Mouse (Mus musculus) cerebellum, postnatal 25 days (tissue): ENCODE measurements around the gene Cse1l.
A peak's percentile ranks its signal among the peaks of the same experiment; 100 is the strongest.

Experiments used
- DNase-seq, 2 experiments: peaks; one replicate each; pipeline ENCODE4 v3.0.0; 2021; ENCODE audit warnings: mixed read lengths in 2 of 2

The Cse1l gene

DNA sequence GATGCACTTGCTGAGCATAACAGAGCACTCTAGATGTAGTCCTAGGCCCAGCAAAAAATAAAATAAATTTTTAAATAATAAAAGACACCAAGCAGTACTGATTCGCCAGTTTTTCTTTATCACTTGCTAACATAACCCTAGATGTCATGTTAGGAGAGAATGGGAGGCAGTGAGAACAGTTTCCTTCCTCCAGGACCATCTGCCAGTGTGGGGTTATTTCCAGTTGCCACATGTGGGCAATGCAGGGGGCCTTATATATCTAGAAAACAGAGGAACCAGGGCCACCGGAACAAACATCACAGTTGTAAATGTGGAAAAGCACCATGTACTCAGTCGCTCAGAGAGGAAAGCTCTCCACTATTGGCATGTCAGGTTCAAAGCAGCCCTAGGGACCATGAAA lies 71.7 kb downstream of the Cse1l start:
- DNase-seq = no peak

DNA sequence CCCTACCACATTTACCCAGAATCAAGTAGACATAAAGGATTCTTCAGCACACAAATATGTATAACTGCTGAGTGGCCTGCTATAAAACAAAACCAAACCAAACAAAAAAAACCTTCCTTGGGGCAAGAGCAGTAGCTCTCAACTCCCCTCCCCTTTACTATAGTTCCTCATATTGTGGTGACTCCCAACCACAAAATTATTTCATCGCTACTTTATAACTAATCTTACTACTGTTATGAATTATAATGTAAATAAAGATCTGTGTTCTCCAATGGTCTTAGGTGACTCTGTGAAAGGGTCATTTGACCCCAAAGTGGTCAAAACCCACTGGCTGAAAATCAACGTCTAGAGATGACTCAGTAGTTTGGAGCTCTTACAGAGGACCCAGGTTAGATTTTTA lies 74.3 kb downstream of the Cse1l start:
- no peak for DNase-seq

DNA sequence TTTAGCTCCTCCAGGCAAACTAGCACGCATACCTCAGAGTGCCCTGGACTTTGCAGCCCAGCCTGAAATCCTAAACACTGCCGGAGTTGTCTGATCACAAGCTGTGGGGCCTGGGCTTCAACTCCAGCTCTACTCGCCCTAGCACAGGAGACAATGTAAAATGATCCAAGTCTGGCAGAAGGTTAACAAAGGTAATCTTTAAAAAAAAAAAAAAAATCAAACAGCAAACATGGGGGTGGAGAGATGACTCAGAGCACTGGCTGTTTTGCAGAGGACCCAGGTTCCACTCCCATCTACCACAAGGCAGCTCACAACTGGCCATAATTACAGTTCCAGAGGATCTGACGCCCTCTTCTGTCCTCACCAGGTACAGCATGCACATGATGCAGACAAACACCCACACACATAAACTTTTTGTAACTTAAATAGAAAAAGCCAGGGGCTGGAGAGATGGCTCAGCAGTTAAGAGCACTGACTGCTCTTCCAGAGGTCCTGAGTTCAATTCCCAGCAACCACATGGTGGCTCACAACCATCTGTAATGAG lies 77.6 kb downstream of the Cse1l start:
- DNase-seq = no peak

DNA sequence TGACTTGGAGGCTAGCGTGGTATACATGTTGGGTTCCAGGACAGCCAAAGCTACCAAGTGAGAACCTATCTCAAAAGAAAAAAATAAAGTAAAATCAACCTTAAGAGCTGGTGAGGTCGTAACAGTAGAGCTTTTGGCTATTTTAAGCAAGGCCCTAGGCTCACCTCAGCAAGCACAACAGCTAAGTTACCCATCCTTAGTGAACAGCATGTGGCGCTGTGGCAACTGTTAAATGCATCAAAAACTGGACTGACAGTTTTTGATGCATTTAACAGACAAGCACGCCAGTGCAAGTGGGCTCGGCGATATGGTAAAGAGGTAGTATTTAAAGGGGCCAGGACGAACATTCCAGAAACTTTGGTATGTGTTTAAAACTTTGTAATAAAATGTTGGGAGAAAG lies 85.0 kb downstream of the Cse1l start:
- no peak for DNase-seq

DNA sequence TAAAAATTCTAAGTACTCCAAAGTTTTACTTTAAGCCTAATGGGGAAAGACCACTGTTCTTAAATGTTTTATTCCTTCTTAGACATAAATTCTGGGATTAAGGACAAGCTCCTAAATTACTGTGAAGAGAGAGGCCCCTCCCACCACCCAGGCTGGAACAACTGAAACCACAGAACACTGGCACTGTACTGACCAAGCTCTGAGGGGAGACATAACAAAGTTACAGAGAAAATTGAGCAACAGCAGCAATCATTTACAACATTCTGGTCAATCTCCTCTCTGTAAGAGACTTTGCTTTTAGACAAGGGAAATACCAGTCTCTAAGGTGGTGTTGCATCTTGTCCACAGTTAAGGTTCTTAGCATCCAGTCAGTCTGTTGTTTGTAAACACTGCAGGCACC lies 86.1 kb downstream of the Cse1l start:
- no peak for DNase-seq

DNA sequence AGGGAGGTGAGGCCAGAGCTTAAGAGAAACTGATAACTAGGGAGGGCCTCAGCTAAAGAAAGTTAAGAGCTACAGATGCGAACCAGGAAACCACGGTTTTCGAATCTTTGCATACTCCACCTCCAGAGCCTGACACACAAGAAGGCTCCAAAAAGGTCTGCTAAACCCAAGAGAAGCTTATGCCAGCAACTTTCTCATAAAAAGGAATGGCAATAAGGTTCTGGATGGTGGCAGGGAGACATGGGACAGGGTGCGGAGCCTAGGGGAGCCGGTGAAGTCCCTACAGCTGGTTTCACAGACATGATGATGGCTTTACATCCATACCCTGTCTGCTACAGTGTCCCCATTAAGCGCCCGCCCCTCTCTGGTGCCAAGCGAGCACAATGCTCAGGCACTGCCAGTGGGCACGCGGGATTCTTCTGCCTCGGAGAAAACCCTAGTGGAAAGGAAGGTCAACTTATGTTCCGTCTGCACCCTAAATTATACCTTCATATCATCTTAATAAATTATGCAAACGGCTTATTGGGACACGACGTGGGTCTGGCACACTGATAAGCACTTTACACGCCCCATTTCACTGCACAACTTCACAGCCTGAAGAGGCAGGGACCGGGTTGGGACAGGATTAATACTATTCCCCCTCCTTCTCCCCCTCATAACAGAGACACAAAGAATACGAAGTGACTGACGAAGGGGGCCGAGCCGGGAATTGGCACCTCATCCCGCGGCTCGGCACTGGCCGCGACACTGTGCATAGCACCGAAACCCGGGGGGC lies 89.4 kb downstream of the Cse1l start:
- DNase-seq = peak; percentile 43 to 53
